Mouse (Mus musculus) heart, postnatal 14 days (tissue): ENCODE measurements around the gene Tmem132a. TPM values are rescaled to one million over a fixed set of nuclear protein-coding genes. Genes with fewer than 3 reads are reported as not detected.

Source experiments
- DNase-seq, 2 experiments: peaks; one replicate each; pipeline ENCODE4 v3.0.0; 2021 to 2022
- intact Hi-C: fragments of 180-260 bp; cut with DNase I; formaldehyde crosslinking; loops from one replicate; pipeline ENCODE4 v1.15.1; 2025
- total RNA-seq, 2 experiments: library from RNA; stranded (reverse); gene quantifications; 2 replicates each; pipeline ENCODE4 v1.2.3; 2021

Gene Tmem132a
- total RNA-seq, 2 experiments from 2014 or later = 18.6 to 23.6 TPM

GRCm38 (mm10) chr19:10880085-10880974 is 10.6 kb upstream of the Tmem132a start:
- intact Hi-C loops = no loop called here
- peak; percentile 57 to 59 for DNase-seq

GRCm38 (mm10) chr19:10878201-10878837 is 8.6 kb upstream of the Tmem132a start:
- intact Hi-C loops = no loop called here
- DNase-seq = peak in 1 of 2 experiments; percentile 17

GRCm38 (mm10) chr19:10871328-10871961 is 1.7 kb upstream of the Tmem132a start:
- intact Hi-C loops = no loop called here

GRCm38 (mm10) chr19:10870676-10871075 is 936 bp upstream of the Tmem132a start:
- intact Hi-C loops = no loop called here
- no peak for DNase-seq

More at GRCm38 (mm10) chr19:10871328-10871961, 1.7 kb upstream of the Tmem132a start:
- DNase-seq = no peak

GRCm38 (mm10) chr19:10869241-10869885 is 377 bp downstream of the Tmem132a start:
- intact Hi-C loops = loop anchor here (2.0 kb wide), 1 partner anchor 23 kb away; no protein-coding TSS in a partner anchor
- DNase-seq = peak; percentile 80 to 82

- intact Hi-C loops = loop anchor here (2.0 kb wide), 1 partner anchor 22 kb away; no protein-coding TSS in a partner anchor
- DNase-seq = no peak
These were observed 1.1 kb downstream of the Tmem132a start for GRCm38 (mm10) chr19:10868623-10869141.

GRCm38 (mm10) chr19:10867946-10868622 is 1.7 kb downstream of the Tmem132a start:
- no peak for DNase-seq

GRCm38 (mm10) chr19:10866351-10866750 is 3.4 kb downstream of the Tmem132a start:
- intact Hi-C loops = no loop called here
- DNase-seq = no peak

More at GRCm38 (mm10) chr19:10867946-10868622, 1.7 kb downstream of the Tmem132a start:
- intact Hi-C loops = loop anchor here (2.0 kb wide), 1 partner anchor 21 kb away; no protein-coding TSS in a partner anchor

- no peak for DNase-seq
- intact Hi-C loops = no loop called here
These were observed 9.7 kb downstream of the Tmem132a start for GRCm38 (mm10) chr19:10860072-10860497.

GRCm38 (mm10) chr19:10856520-10856919 is 13.2 kb downstream of the Tmem132a start:
- DNase-seq = no peak
- intact Hi-C loops = no loop called here

- no peak for DNase-seq
- intact Hi-C loops = no loop called here
These were observed 14.3 kb downstream of the Tmem132a start for GRCm38 (mm10) chr19:10855422-10855821.

GRCm38 (mm10) chr19:10847311-10848087 is 22.2 kb downstream of the Tmem132a start:
- intact Hi-C loops = loop anchor here (2.0 kb wide), 1 partner anchor 21 kb away; the partner anchor contains the start of gene Tmem132a
- DNase-seq = peak; percentile 50 to 77

GRCm38 (mm10) chr19:10846150-10846549 is 23.6 kb downstream of the Tmem132a start:
- intact Hi-C loops = loop anchor here (2.0 kb wide), 1 partner anchor 23 kb away; the partner anchor contains the start of gene Tmem132a
- no peak for DNase-seq

- no peak for DNase-seq
- intact Hi-C loops = no loop called here
These were observed 24.3 kb downstream of the Tmem132a start for GRCm38 (mm10) chr19:10845454-10845853.

- intact Hi-C loops = no loop called here
- DNase-seq = no peak
These were observed 25.5 kb downstream of the Tmem132a start for GRCm38 (mm10) chr19:10844206-10844605.

GRCm38 (mm10) chr19:10842914-10843313 is 26.8 kb downstream of the Tmem132a start:
- peak in 1 of 2 experiments; percentile 25 for DNase-seq
- intact Hi-C loops = no loop called here

GRCm38 (mm10) chr19:10841721-10842626 is 27.8 kb downstream of the Tmem132a start:
- peak; percentile 36 to 51 for DNase-seq
- intact Hi-C loops = no loop called here
